Mouse (Mus musculus) MEL (cell line): ENCODE results near the gene Nptxr.

Experiments used
- CTCF ChIP-seq, 3 experiments: IDR thresholded peaks in 2 of 3; conservative IDR thresholded peaks in 1 of 3; 2 replicates each; pipeline ENCODE4 v1.5.1; 2011 to 2012; ENCODE audit warnings: low read length in 3 of 3, low read depth in 2 of 3, mild to moderate bottlenecking in 2 of 3, improper control_type of control experiment in 1 of 3, inconsistent platforms in 1 of 3, mixed read lengths in 1 of 3, moderate library complexity in 1 of 3; ENCODE audit not compliant: control insufficient read depth in 1 of 3, insufficient read depth in 1 of 3, poor library complexity in 1 of 3, severe bottlenecking in 1 of 3
- EP300 ChIP-seq, 2 experiments: IDR thresholded peaks; 2 replicates each; pipeline ENCODE4 v1.6.1; 2011; ENCODE audit warnings: improper control_type of control experiment in 2 of 2, low read length in 2 of 2, low read depth in 1 of 2, mild to moderate bottlenecking in 1 of 2
- GABPA ChIP-seq: IDR thresholded peaks from 2 replicates; pipeline ENCODE4 v1.6.1; 2012; ENCODE audit warnings: low read depth, mild to moderate bottlenecking, inconsistent platforms, low read length, improper control_type of control experiment, moderate library complexity
- GATA1 ChIP-seq: IDR thresholded peaks from 2 replicates; pipeline ENCODE4 v1.6.1; 2011; ENCODE audit warnings: low read depth, low read length, improper control_type of control experiment
- KAT2A ChIP-seq: conservative IDR thresholded peaks from 2 replicates; pipeline ENCODE4 v1.6.1; 2012; ENCODE audit warnings: low read depth, low read length, improper control_type of control experiment, inconsistent platforms
- MYC ChIP-seq: IDR thresholded peaks from 2 replicates; pipeline ENCODE4 v1.6.1; 2011; ENCODE audit warnings: low read depth, mild to moderate bottlenecking, low read length, improper control_type of control experiment, moderate library complexity
- NRF1 ChIP-seq: IDR thresholded peaks from 2 replicates; pipeline ENCODE4 v1.6.1; 2014; ENCODE audit warnings: low read depth, mild to moderate bottlenecking, inconsistent platforms, low read length, improper control_type of control experiment, moderate library complexity; ENCODE audit not compliant: poor library complexity, insufficient read depth, severe bottlenecking
- SMC3 ChIP-seq: IDR thresholded peaks from 2 replicates; pipeline ENCODE4 v1.6.1; 2011; ENCODE audit warnings: low read depth, low read length, improper control_type of control experiment
- UBTF ChIP-seq: IDR thresholded peaks from 2 replicates; pipeline ENCODE4 v1.6.1; 2012; ENCODE audit warnings: low read depth, mild to moderate bottlenecking, inconsistent platforms, low read length, improper control_type of control experiment, moderate library complexity, borderline replicate concordance; ENCODE audit not compliant: insufficient read depth
- ZC3H11A ChIP-seq: IDR thresholded peaks from 2 replicates; pipeline ENCODE4 v1.6.1; 2012; ENCODE audit warnings: low read depth, mild to moderate bottlenecking, inconsistent platforms, low read length, improper control_type of control experiment

GRCm38 (mm10) chr15:79794173-79794572, 10.4 kb downstream of the Nptxr start:
- no peak for TF ChIP-seq EP300 (IDR thresholded peaks at IDR 0.05; ENCODE audit: low read depth in 1 of 2, low read length in 2 of 2)
- no peak for TF ChIP-seq NRF1
- TF ChIP-seq CTCF (IDR thresholded peaks at IDR 0.05 in 2 of 3, conservative IDR thresholded peaks at IDR 0.05 in 1 of 3; ENCODE audit: control insufficient read depth in 1 of 3, insufficient read depth in 1 of 3, low read depth in 2 of 3, low read length in 3 of 3, poor library complexity in 1 of 3, severe bottlenecking in 1 of 3), result no peak
- no peak for TF ChIP-seq MYC
- TF ChIP-seq ZC3H11A, result no peak
- no peak for TF ChIP-seq UBTF
- TF ChIP-seq GATA1, result no peak
- TF ChIP-seq GABPA, result no peak
- TF ChIP-seq KAT2A, result no peak
- TF ChIP-seq SMC3, result no peak
